Mouse (Mus musculus) kidney, adult 8-10 months (tissue): ENCODE data around the gene Tbc1d25.

ENCODE experiments used
- DNase-seq, 2 experiments: peaks; one replicate each; pipeline ENCODE4 v3.0.0; 2022

Tbc1d25 gene

GRCm38 (mm10) chrX:8175504-8176385 lies at the start of gene Tbc1d25:
TSS of gene Tbc1d25 (minus strand) at chrX:8176181.
- peak; percentile 90 to 92 for DNase-seq

- DNase-seq: no peak
Measured at GRCm38 (mm10) chrX:8223473-8223872, 47.5 kb upstream of the Tbc1d25 start.

- DNase-seq: no peak
Measured at GRCm38 (mm10) chrX:8222678-8223421, 46.9 kb upstream of the Tbc1d25 start.

GRCm38 (mm10) chrX:8222296-8222677 lies 46.3 kb upstream of the Tbc1d25 start:
- no peak for DNase-seq

- no peak for DNase-seq
Measured at GRCm38 (mm10) chrX:8219651-8220050, 43.7 kb upstream of the Tbc1d25 start.

- no peak for DNase-seq
Measured at GRCm38 (mm10) chrX:8218114-8218513, 42.1 kb upstream of the Tbc1d25 start.

- no peak for DNase-seq
Measured at GRCm38 (mm10) chrX:8217383-8217782, 41.4 kb upstream of the Tbc1d25 start.

GRCm38 (mm10) chrX:8211490-8212207 lies 35.7 kb upstream of the Tbc1d25 start:
- DNase-seq: no peak

- no peak for DNase-seq
Measured at GRCm38 (mm10) chrX:8209720-8210119, 33.7 kb upstream of the Tbc1d25 start.

GRCm38 (mm10) chrX:8207224-8207623 lies 31.2 kb upstream of the Tbc1d25 start:
- DNase-seq: no peak

GRCm38 (mm10) chrX:8206694-8207197 lies 30.8 kb upstream of the Tbc1d25 start:
- no peak for DNase-seq

GRCm38 (mm10) chrX:8206015-8206693 lies 30.2 kb upstream of the Tbc1d25 start, which contains the start of gene Porcn:
TSS of gene Porcn (minus strand) at chrX:8206525.
- peak; percentile 79 to 81 for DNase-seq

- no peak for DNase-seq
Measured at GRCm38 (mm10) chrX:8205551-8205950, 29.6 kb upstream of the Tbc1d25 start.

- DNase-seq: no peak
Measured at GRCm38 (mm10) chrX:8205088-8205487, 29.1 kb upstream of the Tbc1d25 start.

- DNase-seq: no peak
Measured at GRCm38 (mm10) chrX:8204076-8204475, 28.1 kb upstream of the Tbc1d25 start.

- no peak for DNase-seq
Measured at GRCm38 (mm10) chrX:8203105-8203504, 27.1 kb upstream of the Tbc1d25 start.

- DNase-seq: no peak
Measured at GRCm38 (mm10) chrX:8193419-8193723, 17.4 kb upstream of the Tbc1d25 start, which contains the start of gene Ebp. TSS of gene Ebp (minus strand) at chrX:8193512.

- peak; percentile 80 to 82 for DNase-seq
Measured at GRCm38 (mm10) chrX:8192640-8193418, 16.8 kb upstream of the Tbc1d25 start.

GRCm38 (mm10) chrX:8192126-8192639 lies 16.2 kb upstream of the Tbc1d25 start:
- no peak for DNase-seq

GRCm38 (mm10) chrX:8182871-8183540 lies 7.0 kb upstream of the Tbc1d25 start:
- DNase-seq: peak; percentile 28 to 33

- DNase-seq: no peak
Measured at GRCm38 (mm10) chrX:8179646-8180045, 3.7 kb upstream of the Tbc1d25 start.
